Mouse (Mus musculus) spleen, adult 18-20 months (tissue): ENCODE data around the gene Gstm7.
"Not testable (repeated sequence)": the region's sequence is repeated elsewhere in the genome, so short reads cannot be mapped to it uniquely, and the experiment has no call there.

Experiments used
- DNase-seq, 2 experiments: peaks; one replicate each; pipeline ENCODE4 v3.0.0; 2022; ENCODE audit warnings: mixed read lengths in 2 of 2

Gene Gstm7

GRCm38 (mm10) chr3:107931670-107932069 lies at the start of gene Gstm7:
TSS of gene Gstm7 (minus strand) at chr3:107931817.
- DNase-seq: peak; percentile 69 to 77

- no peak for DNase-seq
Observed at GRCm38 (mm10) chr3:107981261-107981660, 49.6 kb upstream of the Gstm7 start.

GRCm38 (mm10) chr3:107977691-107978090 lies 46.1 kb upstream of the Gstm7 start:
- DNase-seq: no peak

- DNase-seq: no peak
Observed at GRCm38 (mm10) chr3:107974237-107974636, 42.6 kb upstream of the Gstm7 start.

GRCm38 (mm10) chr3:107972070-107972469 lies 40.5 kb upstream of the Gstm7 start:
- DNase-seq: no peak

GRCm38 (mm10) chr3:107971101-107971500 lies 39.5 kb upstream of the Gstm7 start:
- DNase-seq: not testable (repeated sequence)

GRCm38 (mm10) chr3:107968724-107969395 lies 37.2 kb upstream of the Gstm7 start, which contains the start of gene Gstm3:
TSS of gene Gstm3 (minus strand) at chr3:107969283.
- no peak for DNase-seq

GRCm38 (mm10) chr3:107966631-107967030 lies 35.0 kb upstream of the Gstm7 start:
- DNase-seq: no peak

- DNase-seq: no peak
Observed at GRCm38 (mm10) chr3:107965592-107965991, 34.0 kb upstream of the Gstm7 start.

GRCm38 (mm10) chr3:107964656-107965308 lies 33.2 kb upstream of the Gstm7 start:
- DNase-seq: no peak

- no peak for DNase-seq
Observed at GRCm38 (mm10) chr3:107964026-107964425, 32.4 kb upstream of the Gstm7 start.

GRCm38 (mm10) chr3:107955260-107955659 lies 23.6 kb upstream of the Gstm7 start:
- not testable (repeated sequence) for DNase-seq

GRCm38 (mm10) chr3:107953906-107954305 lies 22.3 kb upstream of the Gstm7 start:
- DNase-seq: no peak

GRCm38 (mm10) chr3:107953328-107953755 lies 21.7 kb upstream of the Gstm7 start:
- DNase-seq: peak in 1 of 2 experiments; percentile 35

GRCm38 (mm10) chr3:107950531-107950930 lies 18.9 kb upstream of the Gstm7 start:
- no peak for DNase-seq

GRCm38 (mm10) chr3:107949461-107949860 lies 17.8 kb upstream of the Gstm7 start:
- DNase-seq: not testable (repeated sequence)

- no peak for DNase-seq
Observed at GRCm38 (mm10) chr3:107945729-107946128, 14.1 kb upstream of the Gstm7 start.

GRCm38 (mm10) chr3:107943239-107943990 lies 11.8 kb upstream of the Gstm7 start, which contains the start of gene Gstm6:
TSS of gene Gstm6 (minus strand) at chr3:107943749.
- DNase-seq: no peak

- no peak for DNase-seq
Observed at GRCm38 (mm10) chr3:107941261-107941660, 9.6 kb upstream of the Gstm7 start.

- DNase-seq: no peak
Observed at GRCm38 (mm10) chr3:107940524-107940923, 8.9 kb upstream of the Gstm7 start.

- no peak for DNase-seq
Observed at GRCm38 (mm10) chr3:107939830-107940229, 8.2 kb upstream of the Gstm7 start.

GRCm38 (mm10) chr3:107939403-107939802 lies 7.8 kb upstream of the Gstm7 start:
- DNase-seq: peak in 1 of 2 experiments; percentile 24

- DNase-seq: no peak
Observed at GRCm38 (mm10) chr3:107935888-107936287, 4.3 kb upstream of the Gstm7 start.
